Mouse (Mus musculus) bone marrow, adult 2 months (tissue): ENCODE measurements around the gene Art4. TPM values are rescaled to one million over a fixed set of nuclear protein-coding genes. Genes with fewer than 3 reads are reported as not detected.
"Not testable (repeated sequence)": the region's sequence is repeated elsewhere in the genome, so short reads cannot be mapped to it uniquely, and the experiment has no call there.

Source experiments
- H3K27ac ChIP-seq: fragments of 200-500 bp; 2 replicates; pipeline ENCODE4 v1.5.1; 2012; ENCODE audit warnings: low read depth, mild to moderate bottlenecking, control low read depth, inconsistent platforms, low read length; ENCODE audit not compliant: control insufficient read depth, poor library complexity, insufficient read depth
- H3K4me1 ChIP-seq: fragments of 200-500 bp; 2 replicates; pipeline ENCODE4 v1.6.1; 2011; ENCODE audit warnings: low read length; ENCODE audit not compliant: control insufficient read depth, insufficient read depth
- H3K4me3 ChIP-seq: fragments of 200-500 bp; replicated peaks from 2 replicates; pipeline ENCODE3; 2011; ENCODE audit warnings: mild to moderate bottlenecking, low read depth, low read length, control low read depth; ENCODE audit not compliant: control insufficient read depth
- CTCF ChIP-seq: fragments of 200-500 bp; IDR thresholded peaks from 2 replicates; pipeline ENCODE4 v1.5.1; 2011; ENCODE audit warnings: low read length, control low read depth; ENCODE audit not compliant: control insufficient read depth, insufficient read depth
- POLR2A ChIP-seq: fragments of 200-500 bp; IDR thresholded peaks from 2 replicates; pipeline ENCODE4 v1.6.1; 2011; ENCODE audit warnings: low read depth, mild to moderate bottlenecking, control low read depth, low read length, borderline replicate concordance; ENCODE audit not compliant: control insufficient read depth
- WGBS: fragments of 180-500 bp; shearing (Covaris S2); methylation state at CpG from one replicate; pipeline ENCODE4 v1.1.7; 2018; 5-methylcytosine and 5-hydroxymethylcytosine counted together
- polyA plus RNA-seq: library from polyadenylated mRNA; stranded (reverse); fragments of >200 nt; gene quantifications from 2 replicates; pipeline ENCODE4 v1.2.4, GENCODE M21; 2011; ENCODE audit warnings: low replicate concordance; ENCODE audit not compliant: missing spikeins, insufficient read depth, insufficient read length

Art4 gene
- polyA plus RNA-seq, 1 experiment: 18.5 TPM

DNA sequence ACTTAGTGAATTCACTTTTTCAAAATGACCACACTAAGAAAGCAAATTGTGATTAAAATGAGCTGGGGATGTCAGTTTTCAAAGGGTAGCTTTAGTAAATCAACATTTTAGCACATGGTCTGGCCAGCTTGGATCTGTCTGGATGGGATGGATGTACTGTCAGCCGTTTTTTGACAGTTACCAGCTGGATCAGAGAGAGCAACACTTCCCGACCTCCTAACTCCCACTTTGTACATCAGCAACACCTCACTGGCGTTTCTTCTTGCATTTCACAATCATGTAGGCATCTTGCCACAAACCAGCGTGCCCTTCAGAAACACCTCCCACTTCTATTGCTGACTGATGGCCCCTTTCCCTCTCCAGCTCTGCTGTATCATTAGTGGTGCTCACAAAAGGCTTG, 40.7 kb upstream of the Art4 start:
- Histone ChIP-seq H3K4me3 (no peak overlapping the region), H3K27ac (no peak overlapping the region), H3K4me1 (no peaks in the 10 kb centered on the region; the same call in 1 of the 2 replicates)
- 14% methylated on average over 4 of the region's 4 CpGs for WGBS
- no peak for TF ChIP-seq CTCF
- TF ChIP-seq POLR2A: no peak

DNA sequence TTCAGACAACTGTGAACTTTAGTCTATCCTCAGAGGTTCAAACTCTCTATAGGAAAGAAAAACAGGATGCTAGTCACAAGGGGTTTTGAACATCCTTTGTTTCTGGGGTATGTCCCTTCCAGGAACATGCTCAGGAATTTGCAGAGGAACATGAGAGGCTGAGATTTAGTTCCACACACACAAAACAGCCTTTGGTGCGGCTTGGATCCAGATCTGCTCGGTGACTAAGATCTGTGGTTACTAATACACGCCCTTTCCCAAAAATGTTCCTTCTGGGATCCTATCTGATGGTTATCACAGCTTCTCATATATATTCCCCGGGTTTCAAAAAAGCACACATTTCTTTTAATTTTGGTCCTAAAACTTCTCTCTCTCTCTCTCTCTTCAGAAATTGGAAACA, 40.3 kb upstream of the Art4 start:
- Histone ChIP-seq H3K4me3 (no peak overlapping the region), H3K4me1 (no peaks in the 10 kb centered on the region; the same call in 1 of the 2 replicates), H3K27ac (no peak overlapping the region)
- WGBS: 62% methylated on average over 4 of the region's 4 CpGs
- TF ChIP-seq CTCF (no peak), POLR2A (no peak)

DNA sequence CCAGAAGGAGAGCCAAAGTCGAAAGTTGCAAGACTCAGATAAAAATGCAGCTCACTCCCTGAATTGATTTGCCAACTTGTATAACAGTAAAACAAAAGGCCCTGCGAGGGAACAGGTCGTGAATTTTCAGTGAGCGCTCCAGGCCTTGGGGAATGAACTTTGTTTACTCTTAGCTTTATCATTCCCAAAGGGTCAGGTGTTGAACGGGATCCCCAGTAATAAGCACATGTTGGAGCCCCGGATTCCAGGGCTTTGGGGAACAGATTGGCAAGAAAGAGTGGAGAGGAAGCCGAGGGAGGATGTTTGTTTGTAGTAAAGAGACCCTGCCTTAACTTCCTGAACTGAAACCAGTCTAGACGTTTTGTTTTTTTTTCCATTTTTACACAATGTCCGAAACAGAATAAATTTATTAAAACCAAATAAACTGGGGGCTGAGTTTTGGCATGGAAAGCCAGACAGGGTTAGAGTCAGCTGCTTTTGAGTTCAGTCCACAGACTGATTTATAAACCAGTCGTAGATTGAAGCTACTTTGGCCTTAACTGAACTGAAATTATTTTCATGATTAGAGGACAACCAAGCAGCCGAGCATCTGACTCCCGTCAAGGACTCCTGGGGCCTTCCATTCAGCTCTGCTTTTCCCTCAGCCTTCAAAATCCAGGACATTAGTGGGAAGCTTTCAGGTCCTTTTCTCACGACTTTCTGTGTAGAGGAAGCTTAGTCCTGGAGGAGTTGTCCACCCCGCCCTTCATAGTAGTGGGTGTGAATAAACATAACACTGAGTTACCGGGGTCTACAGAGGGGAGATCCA, 37.2 kb upstream of the Art4 start:
- TF ChIP-seq POLR2A (no peak), CTCF (no peak)
- H3K27ac ChIP-seq: no peak overlapping the region
- no peak overlapping the region for H3K4me3 ChIP-seq
- no peaks in the 10 kb centered on the region; the same call in 1 of the 2 replicates for H3K4me1 ChIP-seq
- 45% methylated on average over 15 of the region's 15 CpGs for WGBS

DNA sequence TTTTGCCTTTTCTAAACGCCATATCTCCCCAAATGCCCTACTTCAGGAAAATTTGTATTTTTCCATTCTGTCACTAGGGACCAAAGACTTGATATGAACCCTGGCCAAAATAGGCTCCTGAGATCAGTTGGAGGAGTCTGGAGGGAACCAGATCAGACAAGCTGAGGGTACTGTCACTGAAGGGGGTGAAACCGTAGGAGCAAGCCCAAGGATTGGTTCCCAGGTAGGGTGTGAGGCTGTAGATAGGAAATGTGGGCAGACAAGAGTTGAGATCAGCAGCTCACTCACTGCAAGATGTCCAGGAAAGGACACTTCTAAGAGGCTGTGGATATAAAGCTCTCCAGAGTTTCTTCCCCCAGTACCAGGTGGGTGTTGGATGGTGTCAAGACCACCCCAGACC, 34.5 kb upstream of the Art4 start:
- TF ChIP-seq POLR2A: no peak
- no peak for TF ChIP-seq CTCF
- WGBS: 72% methylated on average over 2 of the region's 2 CpGs
- H3K27ac ChIP-seq: no peak overlapping the region
- H3K4me3 ChIP-seq: no peak overlapping the region
- no peaks in the 10 kb centered on the region for H3K4me1 ChIP-seq

DNA sequence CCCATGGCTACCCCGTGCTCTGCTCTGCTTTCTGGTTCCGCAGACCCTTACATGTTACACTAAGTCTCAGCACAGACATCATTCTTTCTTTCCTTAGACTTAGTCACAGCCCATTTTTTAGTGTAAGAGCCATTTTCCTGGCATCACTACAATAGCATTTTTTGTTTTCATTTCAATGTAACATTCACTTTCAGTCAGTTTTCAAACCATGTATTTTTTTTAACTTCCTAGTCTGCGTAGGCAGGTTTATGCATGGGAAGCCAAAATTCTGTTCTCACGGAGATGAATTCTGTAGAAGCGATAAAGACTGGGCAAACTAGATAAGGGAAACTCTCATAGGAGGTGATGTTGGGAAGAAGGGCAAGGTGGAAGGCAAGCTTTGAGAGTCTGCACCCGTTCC, 32.0 kb upstream of the Art4 start:
- no peaks in the 10 kb centered on the region for H3K4me1 ChIP-seq
- WGBS: 90% methylated on average over 6 of the region's 6 CpGs
- TF ChIP-seq POLR2A (no peak), CTCF (no peak)

DNA sequence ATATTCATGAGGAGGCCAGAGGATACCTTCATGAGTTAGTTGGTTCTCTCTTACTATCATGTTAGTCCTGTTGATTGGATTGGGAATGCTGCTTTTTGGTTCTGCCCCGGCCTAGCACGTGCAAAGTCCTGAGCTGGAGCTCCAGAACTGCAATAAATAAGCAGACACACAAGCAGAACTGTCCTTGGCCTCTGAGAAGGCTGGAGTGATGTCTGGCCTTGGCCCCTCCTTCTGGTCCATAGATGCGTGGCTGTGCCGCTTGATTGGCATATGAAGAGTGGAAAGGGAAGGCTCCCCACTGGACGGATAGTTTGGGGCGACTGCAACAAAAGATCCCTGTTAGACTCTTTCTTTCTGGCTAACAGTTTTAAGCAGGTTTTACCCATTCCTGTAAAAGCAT, 31.5 kb upstream of the Art4 start:
- TF ChIP-seq POLR2A (no peak), CTCF (no peak)

More for the DNA sequence above, 32.0 kb upstream of the Art4 start:
- Histone ChIP-seq H3K4me3 (no peak overlapping the region), H3K27ac (no peak overlapping the region)

DNA sequence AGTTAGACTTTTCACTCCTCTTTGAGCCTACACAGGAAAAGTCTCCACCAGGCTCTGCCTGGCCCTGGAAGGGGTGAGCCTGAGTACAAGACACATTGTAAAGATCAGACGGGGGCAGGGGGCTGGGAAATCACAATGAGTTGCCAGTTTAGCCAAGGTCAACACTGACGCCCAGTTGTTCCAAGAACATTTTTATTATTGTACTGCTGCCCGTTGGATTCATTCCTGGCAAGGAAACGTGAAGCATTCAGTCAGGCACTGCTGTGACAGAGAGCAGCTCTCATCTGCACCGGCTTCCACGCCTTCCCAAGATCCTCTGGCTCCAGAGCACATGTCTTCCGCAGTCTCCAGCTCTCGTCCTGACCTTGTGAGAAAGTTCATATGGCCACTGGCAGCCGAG, 30.3 kb upstream of the Art4 start:
- Histone ChIP-seq H3K27ac (no peak overlapping the region), H3K4me3 (no peak overlapping the region), H3K4me1 (no peaks in the 10 kb centered on the region)
- TF ChIP-seq CTCF (no peak), POLR2A (no peak)
- 79% methylated on average over 9 of the region's 9 CpGs for WGBS

More for the DNA sequence above, 31.5 kb upstream of the Art4 start:
- Histone ChIP-seq H3K4me3 (no peak overlapping the region), H3K4me1 (no peaks in the 10 kb centered on the region), H3K27ac (no peak overlapping the region)
- 84% methylated on average over 6 of the region's 6 CpGs for WGBS

DNA sequence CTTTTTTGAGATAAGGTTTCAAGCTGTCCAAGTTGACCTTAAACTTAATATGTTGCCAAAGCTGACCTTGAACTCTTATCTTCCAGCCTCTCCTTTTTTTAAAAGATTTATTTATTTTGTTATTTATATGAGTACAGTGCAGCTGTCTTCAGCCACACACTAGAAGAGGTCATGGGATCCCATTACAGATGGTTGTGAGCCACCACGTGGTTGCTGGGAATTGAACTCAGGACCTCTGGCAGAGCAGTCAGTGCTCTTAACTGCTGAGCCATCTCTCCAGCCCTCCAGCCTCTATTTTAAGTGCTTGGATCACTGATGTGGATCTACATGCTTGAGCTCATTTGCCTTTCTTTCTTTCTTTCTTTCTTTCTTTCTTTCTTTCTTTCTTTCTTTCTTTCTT, 27.2 kb upstream of the Art4 start:
- not testable (repeated sequence) for H3K27ac ChIP-seq, H3K4me3 ChIP-seq, H3K4me1 ChIP-seq
- 62% methylated on average over 1 of the region's 1 CpGs for WGBS

DNA sequence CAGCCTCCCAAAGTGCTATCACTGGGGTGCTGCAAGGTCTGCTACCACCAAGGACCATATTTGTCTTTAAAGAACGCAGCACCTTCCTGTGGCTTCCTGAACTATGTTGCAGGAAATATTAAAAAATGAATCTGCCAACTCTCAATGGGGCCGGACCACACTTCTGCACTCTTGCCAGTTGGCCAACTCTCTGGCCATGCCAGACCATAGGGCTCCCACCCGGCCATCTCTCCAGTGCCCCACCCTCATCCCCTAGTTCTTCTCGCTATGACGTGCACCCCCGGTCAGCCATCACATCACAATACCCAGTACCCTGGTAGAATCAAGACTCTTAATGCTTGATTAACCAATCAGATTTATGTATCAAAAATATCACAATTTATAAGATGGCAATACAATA, 26.4 kb upstream of the Art4 start:
- WGBS: 65% methylated on average over 6 of the region's 6 CpGs
- TF ChIP-seq POLR2A: no peak
- TF ChIP-seq CTCF: no peak
- Histone ChIP-seq H3K27ac (no peak overlapping the region), H3K4me1 (no peaks in the 10 kb centered on the region), H3K4me3 (no peak overlapping the region)
